Mouse (Mus musculus) hindbrain, embryonic 14.5 days (tissue): ENCODE measurements at regions not wholly inside any gene's neighbourhood (a gene's known extent, or its start where the extent isn't known, plus 50 kb on each side); places are given as distances from the start of the nearest gene placed in this dataset.
"Not testable (repeated sequence)": the region's sequence is repeated elsewhere in the genome, so short reads cannot be mapped to it uniquely, and the experiment has no call there.

Source experiments
- ATAC-seq: fragments of 200-750 bp; cut with Nextera tagmentation; 2 replicates; pipeline ENCODE4 v1.8.0; 2017; ENCODE audit warnings: moderate number of reproducible peaks, mild to moderate bottlenecking, moderate TSS enrichment, moderate library complexity; ENCODE audit not compliant: low FRiP score
- DNase-seq: peaks from one replicate; pipeline ENCODE4 v3.0.0-alpha.2; 2015; ENCODE audit warnings: low spot score
- H3K27ac ChIP-seq: fragments of 300-500 bp; sonication (generic); 2 replicates; pipeline ENCODE4 v1.5.1; 2014; ENCODE audit warnings: mild to moderate bottlenecking, moderate library complexity
- H3K27me3 ChIP-seq: fragments of 300-500 bp; sonication (generic); 2 replicates; pipeline ENCODE4 v1.6.1; 2014; ENCODE audit warnings: mild to moderate bottlenecking, low read length, mixed read lengths; ENCODE audit not compliant: control insufficient read depth, insufficient read depth
- H3K36me3 ChIP-seq: fragments of 300-500 bp; sonication (generic); replicated peaks from 2 replicates; pipeline ENCODE4 v1.6.1; 2014; ENCODE audit not compliant: control insufficient read depth, insufficient read depth
- H3K4me1 ChIP-seq: fragments of 300-500 bp; sonication (generic); replicated peaks from 2 replicates; pipeline ENCODE4 v1.6.1; 2014; ENCODE audit warnings: antibody characterized with exemption, low read length, mixed read lengths; ENCODE audit not compliant: control insufficient read depth, insufficient read depth
- H3K4me2 ChIP-seq: fragments of 300-500 bp; sonication (generic); replicated peaks from 2 replicates; pipeline ENCODE4 v1.6.1; 2014; ENCODE audit warnings: mild to moderate bottlenecking, moderate library complexity
- H3K4me3 ChIP-seq: fragments of 300-500 bp; sonication (generic); replicated peaks from 2 replicates; pipeline ENCODE4 v1.5.1; 2014; ENCODE audit warnings: mild to moderate bottlenecking, low read length
- H3K9ac ChIP-seq: fragments of 300-500 bp; sonication (generic); 2 replicates; pipeline ENCODE4 v1.6.1; 2014
- H3K9me3 ChIP-seq: fragments of 300-500 bp; sonication (generic); 2 replicates; pipeline ENCODE4 v1.6.1; 2016; ENCODE audit warnings: low read length; ENCODE audit not compliant: control insufficient read depth
- WGBS: fragments of 180-500 bp; shearing (Covaris S2); extraction: QIAGEN DNeasy Blood & Tissue Kit; methylation state at CpG from one replicate; pipeline ENCODE4 v1.1.7; 2014; 5-methylcytosine and 5-hydroxymethylcytosine counted together

- DNase-seq, H3K9me3 ChIP-seq, H3K4me3 ChIP-seq, H3K9ac ChIP-seq, H3K36me3 ChIP-seq, H3K4me1 ChIP-seq, ATAC-seq, H3K27me3 ChIP-seq, H3K27ac ChIP-seq, H3K4me2 ChIP-seq: not testable (repeated sequence)
- WGBS, result 93% methylated on average over 2 of the region's 2 CpGs
Observed at GRCm38 (mm10) chr16:30195859-30196258, 71.4 kb downstream of the Cpn2 start.

GRCm38 (mm10) chr16:30197351-30197750 is 69.9 kb downstream of the Cpn2 start:
- Histone ChIP-seq H3K9ac (no peak overlapping the region), H3K4me2 (no peak overlapping the region), H3K27ac (no peak overlapping the region), H3K36me3 (no peaks in the 10 kb centered on the region), H3K4me3 (no peak overlapping the region), H3K4me1 (peaks cover 9% of the 10 kb centered on the region; the same call in 1 of the 2 replicates), H3K9me3 (no peaks in the 10 kb centered on the region), H3K27me3 (no peaks in the 10 kb centered on the region)
- DNase-seq, result no peak
- WGBS, result 79% methylated on average over 3 of the region's 3 CpGs
- no peak for ATAC-seq

- DNase-seq (no peak), ATAC-seq (no peak)
- Histone ChIP-seq H3K9me3 (no peaks in the 10 kb centered on the region), H3K27ac (no peak overlapping the region), H3K27me3 (peaks cover 4% of the 10 kb centered on the region; the same call in 1 of the 2 replicates), H3K9ac (no peak overlapping the region), H3K4me3 (no peak overlapping the region), H3K4me2 (no peak overlapping the region), H3K36me3 (no peaks in the 10 kb centered on the region), H3K4me1 (no peaks in the 10 kb centered on the region)
- WGBS, result 57% methylated on average over 4 of the region's 4 CpGs
Observed at GRCm38 (mm10) chr16:30199836-30200235, 67.5 kb downstream of the Cpn2 start.

GRCm38 (mm10) chr16:30204144-30204543 is 63.2 kb downstream of the Cpn2 start:
- no peak overlapping the region for H3K4me3 ChIP-seq
- WGBS, result 45% methylated on average over 4 of the region's 4 CpGs
- H3K4me1 ChIP-seq, result peaks cover 3% of the 10 kb centered on the region; the same call in 1 of the 2 replicates
- DNase-seq, result no peak
- no peak overlapping the region for H3K9ac ChIP-seq
- no peak overlapping the region for H3K4me2 ChIP-seq
- H3K36me3 ChIP-seq, result no peaks in the 10 kb centered on the region
- peaks cover 20% of the 10 kb centered on the region for H3K27me3 ChIP-seq
- no peak overlapping the region for H3K27ac ChIP-seq
- H3K9me3 ChIP-seq, result no peaks in the 10 kb centered on the region
- ATAC-seq, result no peak

- ATAC-seq, result no peak
- no peak for DNase-seq
- Histone ChIP-seq H3K36me3 (no peaks in the 10 kb centered on the region), H3K4me1 (peaks cover 3% of the 10 kb centered on the region; the same call in 1 of the 2 replicates), H3K4me2 (peak overlapping the region; percentile 32), H3K27ac (no peak overlapping the region), H3K27me3 (peaks cover 20% of the 10 kb centered on the region), H3K9me3 (no peaks in the 10 kb centered on the region), H3K9ac (peak overlapping the region; percentile 31), H3K4me3 (no peak overlapping the region)
- WGBS, result 6% methylated on average over 8 of the region's 8 CpGs
Observed at GRCm38 (mm10) chr16:30205314-30205815, 61.9 kb downstream of the Cpn2 start.

- no peak overlapping the region for H3K27ac ChIP-seq
- no peak overlapping the region for H3K4me3 ChIP-seq
- DNase-seq (no peak), ATAC-seq (no peak)
- peaks cover 20% of the 10 kb centered on the region for H3K27me3 ChIP-seq
- H3K9ac ChIP-seq, result peak overlapping the region; percentile 31
- H3K4me2 ChIP-seq, result peak overlapping the region; percentile 32
- H3K4me1 ChIP-seq, result peaks cover 3% of the 10 kb centered on the region; the same call in 1 of the 2 replicates
- H3K36me3 ChIP-seq, result no peaks in the 10 kb centered on the region
- H3K9me3 ChIP-seq, result no peaks in the 10 kb centered on the region
- WGBS, result 7% methylated on average over 15 of the region's 15 CpGs
Observed at GRCm38 (mm10) chr16:30205816-30206356, 61.4 kb downstream of the Cpn2 start.
